Mouse (Mus musculus) left cerebral cortex, postnatal 4 days (tissue): ENCODE results near the gene Tmem222. TPM values are rescaled to one million over a fixed set of nuclear protein-coding genes. Genes with fewer than 3 reads are reported as not detected.

Experiments used
- DNase-seq: peaks from one replicate; pipeline ENCODE4 v3.0.0-alpha.2; 2022
- intact Hi-C: fragments of 180-260 bp; cut with DNase I; formaldehyde crosslinking; loops from one replicate; pipeline ENCODE4 v1.15.1; 2025
- total RNA-seq, 2 experiments: library from RNA; stranded (reverse); gene quantifications; 2 replicates each; pipeline ENCODE4 v1.2.3; 2021

Tmem222 gene
- total RNA-seq, 2 experiments from 2014 or later = 73.7 to 74.9 TPM

DNA sequence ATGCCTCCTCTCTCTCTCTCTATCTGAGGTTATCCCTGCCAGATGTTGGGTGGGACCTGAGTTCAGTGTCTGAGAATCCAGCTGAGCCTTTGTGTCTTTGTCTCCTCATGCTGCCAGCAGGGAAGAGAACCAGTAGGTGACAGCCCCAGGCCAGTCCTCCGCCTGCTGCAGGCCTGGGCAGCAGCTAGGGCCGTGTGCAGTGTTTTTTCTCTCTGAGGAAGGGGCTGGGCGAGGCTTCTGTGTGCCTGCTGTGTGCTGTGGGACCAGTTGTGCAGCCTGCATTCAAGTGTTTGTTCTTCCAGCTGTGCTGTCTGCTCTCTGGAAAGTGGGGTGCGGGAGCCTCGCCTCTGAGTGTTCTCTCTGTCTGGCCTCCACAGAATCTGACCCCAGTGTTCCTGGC, 53.7 kb downstream of the Tmem222 start:
- intact Hi-C loops = no loop called here
- no peak for DNase-seq

DNA sequence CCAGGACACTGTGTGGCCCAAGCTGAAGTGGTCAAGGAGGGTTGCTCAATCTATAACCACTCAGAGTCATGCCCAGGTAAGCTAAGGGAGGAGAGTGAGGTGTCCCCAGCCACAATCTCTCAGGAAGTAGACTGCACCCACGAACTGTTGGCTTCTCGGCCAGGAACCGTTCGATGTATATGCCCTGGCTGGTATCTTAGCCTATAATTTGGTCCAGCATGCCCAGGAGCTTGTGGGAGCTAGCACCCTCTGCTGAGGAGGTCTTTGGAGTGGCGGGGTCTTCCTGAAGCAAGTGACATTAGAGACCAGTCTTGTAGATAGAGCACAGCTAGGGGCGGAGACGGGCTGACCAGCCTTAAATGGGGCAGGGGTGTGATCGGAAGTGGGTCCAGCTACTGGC, 55.9 kb downstream of the Tmem222 start:
- intact Hi-C loops = no loop called here
- no peak for DNase-seq

DNA sequence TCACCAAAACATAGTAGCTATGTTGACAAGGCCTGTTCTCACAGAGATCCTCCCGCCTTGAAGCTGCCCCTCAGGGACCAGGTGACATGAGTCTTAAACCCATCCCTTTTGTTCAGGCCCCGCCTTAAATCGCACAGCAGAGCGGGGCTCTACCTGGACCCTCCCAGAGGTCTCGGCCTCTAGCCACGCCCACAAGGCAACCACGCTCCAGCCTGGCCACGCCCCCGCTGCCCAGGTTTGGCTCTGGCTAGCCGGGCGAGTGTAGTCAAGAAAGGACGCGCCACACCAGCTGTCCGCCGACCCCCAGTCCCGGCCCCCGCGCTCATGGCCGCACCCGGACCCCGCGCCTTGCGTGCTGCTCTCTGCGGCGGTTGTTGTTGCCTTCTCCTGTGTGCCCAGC, 56.9 kb downstream of the Tmem222 start:
- intact Hi-C loops = no loop called here

DNA sequence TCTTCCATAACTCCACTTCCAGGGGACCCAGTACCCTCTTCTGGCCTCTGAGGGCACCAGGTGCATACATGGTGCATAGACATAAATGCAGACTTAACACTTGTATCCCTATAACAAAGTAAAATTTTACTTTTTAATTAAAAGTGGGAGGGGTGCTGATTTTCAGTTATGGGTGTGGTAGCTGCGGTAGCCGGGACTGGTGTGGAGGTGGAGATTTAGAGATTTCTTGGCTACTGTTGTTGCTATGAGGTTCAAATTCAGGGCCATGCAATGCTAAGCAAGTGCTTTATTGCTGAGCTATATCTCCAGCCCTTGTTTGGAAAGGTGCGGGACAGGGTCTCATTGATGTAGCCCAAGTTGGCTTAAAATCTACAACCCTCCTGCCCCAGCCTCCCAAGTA, 58.8 kb downstream of the Tmem222 start:
- intact Hi-C loops = loop anchor here (5.0 to 10.0 kb wide), 2 partner anchors 79 to 204 kb away; partner anchors contain the start of gene Ahdc1
- no peak for DNase-seq

More for the DNA sequence above, 56.9 kb downstream of the Tmem222 start:
- DNase-seq = no peak

GRCm38 (mm10) chr4:133217641-133218040, 60.0 kb downstream of the Tmem222 start:
- intact Hi-C loops = loop anchor here (5.0 to 10.0 kb wide), 2 partner anchors 80 to 203 kb away; partner anchors contain the start of gene Ahdc1

More at GRCm38 (mm10) chr4:133217641-133218040, 60.0 kb downstream of the Tmem222 start:
- DNase-seq = peak; percentile 77

Other genes with a start within 250 kb of the Tmem222 start
- 10 to 100 TPM; 34.0 to 35.7 TPM for gene Wasf2, start 147.3 kb downstream of the Tmem222 start, total RNA-seq
- gene Cd164l2, start 65.7 kb downstream of the Tmem222 start, total RNA-seq = 1 to 10 TPM in 1 of 2 experiments, under 1 TPM in 1; 0.72 to 1.8 TPM
- 1 to 10 TPM; 2.0 to 2.1 TPM for gene Gpr3, start 65.3 kb downstream of the Tmem222 start, total RNA-seq
- 1 to 10 TPM; 3.0 to 3.3 TPM for gene Map3k6, start 37.0 kb downstream of the Tmem222 start, total RNA-seq
- under 1 TPM; 0.42 to 0.44 TPM for gene Sytl1, start 14.7 kb downstream of the Tmem222 start, total RNA-seq
- gene Wdtc1, start 75.7 kb upstream of the Tmem222 start, total RNA-seq = 10 to 100 TPM; 52.0 to 52.9 TPM
- gene Slc9a1, start 91.9 kb upstream of the Tmem222 start, total RNA-seq = 10 to 100 TPM; 30.4 to 36.2 TPM
- not detected for gene Tent5b, start 202.3 kb upstream of the Tmem222 start, total RNA-seq
- gene Trnp1, start 220.8 kb upstream of the Tmem222 start, total RNA-seq = 10 to 100 TPM; 49.4 to 54.1 TPM
- under 1 TPM in 1 of 2 experiments, not detected in 1; 0.46 TPM for gene Kdf1, start 241.2 kb upstream of the Tmem222 start, total RNA-seq